Mouse (Mus musculus) limb, embryonic 11.5 days (tissue): ENCODE results near the gene Cyp26b1. TPM values are rescaled to one million over a fixed set of nuclear protein-coding genes. Genes with fewer than 3 reads are reported as not detected.
"Not testable (repeated sequence)": the region's sequence is repeated elsewhere in the genome, so short reads cannot be mapped to it uniquely, and the experiment has no call there.

Source experiments
- ATAC-seq: fragments of 200-750 bp; cut with Nextera tagmentation; 2 replicates; pipeline ENCODE4 v1.8.0; 2017; ENCODE audit warnings: low read depth; ENCODE audit not compliant: insufficient number of reproducible peaks, low FRiP score, low TSS enrichment
- DNase-seq: peaks from one replicate; pipeline ENCODE4 v3.0.0-alpha.2; 2015; ENCODE audit warnings: low spot score
- H3K27ac ChIP-seq: fragments of 300-500 bp; sonication (generic); replicated peaks from 2 replicates; pipeline ENCODE4 v1.5.1; 2014; ENCODE audit warnings: low read depth, mild to moderate bottlenecking, low read length
- H3K27me3 ChIP-seq: fragments of 300-500 bp; sonication (generic); 2 replicates; pipeline ENCODE4 v1.6.1; 2014; ENCODE audit warnings: mild to moderate bottlenecking, low read length, mixed read lengths; ENCODE audit not compliant: control insufficient read depth, insufficient read depth
- H3K36me3 ChIP-seq: fragments of 300-500 bp; sonication (generic); 2 replicates; pipeline ENCODE4 v1.6.1; 2014; ENCODE audit warnings: mild to moderate bottlenecking, low read length, moderate library complexity, mixed read lengths; ENCODE audit not compliant: control insufficient read depth, insufficient read depth
- H3K4me1 ChIP-seq: fragments of 300-500 bp; sonication (generic); 2 replicates; pipeline ENCODE4 v1.6.1; 2014; ENCODE audit warnings: low read length, mixed read lengths; ENCODE audit not compliant: control insufficient read depth, insufficient read depth
- H3K4me2 ChIP-seq: fragments of 300-500 bp; sonication (generic); 2 replicates; pipeline ENCODE4 v1.6.1; 2014; ENCODE audit warnings: low read depth, mild to moderate bottlenecking, moderate library complexity; ENCODE audit not compliant: severe bottlenecking
- H3K4me3 ChIP-seq: fragments of 300-500 bp; sonication (generic); 2 replicates; pipeline ENCODE4 v1.5.1; 2014; ENCODE audit warnings: low read depth, low read length
- H3K9ac ChIP-seq: fragments of 300-500 bp; sonication (generic); 2 replicates; pipeline ENCODE4 v1.6.1; 2014; ENCODE audit warnings: mild to moderate bottlenecking, low read length
- H3K9me3 ChIP-seq: fragments of 300-500 bp; sonication (generic); 2 replicates; pipeline ENCODE4 v1.6.1; 2016; ENCODE audit warnings: low read length; ENCODE audit not compliant: control insufficient read depth
- WGBS: fragments of 180-500 bp; shearing (Covaris S2); extraction: QIAGEN DNeasy Blood & Tissue Kit; methylation state at CpG from one replicate; pipeline ENCODE4 v1.1.7; 2014; 5-methylcytosine and 5-hydroxymethylcytosine counted together
- polyA plus RNA-seq: library from polyadenylated mRNA; unstranded; fragments of >200 nt; fragmentation: Nextera tagmentation; extraction: Ambion mirVana; gene quantifications from 2 replicates; pipeline ENCODE4 v1.2.1, GENCODE M21; 2014

Cyp26b1 gene
- polyA plus RNA-seq, 1 experiment from 2014 or later, result 37.6 TPM

GRCm38 (mm10) chr6:84617051-84617450 lies 23.3 kb upstream of the Cyp26b1 start:
- Histone ChIP-seq H3K27me3 (no peaks in the 10 kb centered on the region), H3K9me3 (no peaks in the 10 kb centered on the region), H3K27ac (no peak overlapping the region), H3K4me3 (no peak overlapping the region), H3K9ac (no peak overlapping the region), H3K36me3 (no peaks in the 10 kb centered on the region), H3K4me2 (no peak overlapping the region), H3K4me1 (no peaks in the 10 kb centered on the region)
- 96% methylated on average over 1 of the region's 1 CpGs for WGBS
- DNase-seq (no peak), ATAC-seq (no peak)

GRCm38 (mm10) chr6:84616586-84616985 lies 22.9 kb upstream of the Cyp26b1 start:
- 88% methylated on average over 1 of the region's 1 CpGs for WGBS
- Histone ChIP-seq H3K36me3 (no peaks in the 10 kb centered on the region), H3K9me3 (no peaks in the 10 kb centered on the region), H3K4me3 (no peak overlapping the region), H3K9ac (no peak overlapping the region), H3K4me2 (no peak overlapping the region), H3K4me1 (no peaks in the 10 kb centered on the region), H3K27ac (no peak overlapping the region), H3K27me3 (no peaks in the 10 kb centered on the region)
- ATAC-seq, result no peak
- DNase-seq, result no peak

GRCm38 (mm10) chr6:84613561-84613960 lies 19.9 kb upstream of the Cyp26b1 start:
- ATAC-seq, result no peak
- Histone ChIP-seq H3K4me3 (no peak overlapping the region), H3K27ac (no peak overlapping the region), H3K4me1 (no peaks in the 10 kb centered on the region), H3K4me2 (no peak overlapping the region), H3K9me3 (no peaks in the 10 kb centered on the region), H3K27me3 (no peaks in the 10 kb centered on the region), H3K36me3 (no peaks in the 10 kb centered on the region), H3K9ac (no peak overlapping the region)
- DNase-seq, result no peak
- WGBS, result 83% methylated on average over 3 of the region's 3 CpGs

- no peak overlapping the region for H3K4me2 ChIP-seq
- no peak overlapping the region for H3K9ac ChIP-seq
- 37% methylated on average over 1 of the region's 1 CpGs for WGBS
- H3K4me3 ChIP-seq, result no peak overlapping the region
- no peaks in the 10 kb centered on the region for H3K36me3 ChIP-seq
- H3K27ac ChIP-seq, result no peak overlapping the region
- ATAC-seq (no peak), DNase-seq (no peak)
- H3K9me3 ChIP-seq, result no peaks in the 10 kb centered on the region
- no peaks in the 10 kb centered on the region for H3K4me1 ChIP-seq
- H3K27me3 ChIP-seq, result no peaks in the 10 kb centered on the region
These were observed 7.6 kb upstream of the Cyp26b1 start for GRCm38 (mm10) chr6:84601136-84601889.

GRCm38 (mm10) chr6:84599296-84599695 lies 5.6 kb upstream of the Cyp26b1 start:
- H3K27me3 ChIP-seq, ATAC-seq: not testable (repeated sequence)
- WGBS, result 76% methylated on average over 3 of the region's 3 CpGs

GRCm38 (mm10) chr6:84598725-84599124 lies 5.0 kb upstream of the Cyp26b1 start:
- H3K27ac ChIP-seq, result no peak overlapping the region
- H3K4me3 ChIP-seq, result no peak overlapping the region
- ATAC-seq (no peak), DNase-seq (no peak)
- H3K36me3 ChIP-seq, result no peaks in the 10 kb centered on the region
- H3K4me1 ChIP-seq, result no peaks in the 10 kb centered on the region
- 44% methylated on average over 3 of the region's 3 CpGs for WGBS
- H3K9ac ChIP-seq, result no peak overlapping the region
- no peaks in the 10 kb centered on the region for H3K9me3 ChIP-seq
- no peak overlapping the region for H3K4me2 ChIP-seq
- H3K27me3 ChIP-seq, result no peaks in the 10 kb centered on the region

More at GRCm38 (mm10) chr6:84599296-84599695, 5.6 kb upstream of the Cyp26b1 start:
- H3K9me3 ChIP-seq, H3K27ac ChIP-seq, DNase-seq, H3K36me3 ChIP-seq, H3K9ac ChIP-seq, H3K4me1 ChIP-seq, H3K4me2 ChIP-seq, H3K4me3 ChIP-seq: not testable (repeated sequence)

- WGBS, result 56% methylated on average over 3 of the region's 3 CpGs
- no peaks in the 10 kb centered on the region for H3K27me3 ChIP-seq
These were observed 918 bp upstream of the Cyp26b1 start for GRCm38 (mm10) chr6:84594626-84595025.

GRCm38 (mm10) chr6:84590961-84591745 lies 2.6 kb downstream of the Cyp26b1 start:
- H3K27ac ChIP-seq, result no peak overlapping the region
- H3K36me3 ChIP-seq, result no peaks in the 10 kb centered on the region
- H3K4me3 ChIP-seq, result no peak overlapping the region
- H3K9ac ChIP-seq, result no peak overlapping the region
- no peak for ATAC-seq
- no peak overlapping the region for H3K4me2 ChIP-seq
- H3K27me3 ChIP-seq, result no peaks in the 10 kb centered on the region
- no peaks in the 10 kb centered on the region for H3K9me3 ChIP-seq
- DNase-seq, result peak; percentile 20
- 50% methylated on average over 6 of the region's 6 CpGs for WGBS
- peaks cover 9% of the 10 kb centered on the region; the same call in 1 of the 2 replicates for H3K4me1 ChIP-seq

More at GRCm38 (mm10) chr6:84594626-84595025, 918 bp upstream of the Cyp26b1 start:
- H3K27ac ChIP-seq, result no peak overlapping the region
- H3K9me3 ChIP-seq, result no peaks in the 10 kb centered on the region
- H3K4me1 ChIP-seq, result peaks cover 5% of the 10 kb centered on the region; the same call in 1 of the 2 replicates
- H3K4me2 ChIP-seq, result no peak overlapping the region
- ATAC-seq (no peak), DNase-seq (peak; percentile 20)
- no peaks in the 10 kb centered on the region for H3K36me3 ChIP-seq
- no peak overlapping the region for H3K4me3 ChIP-seq
- H3K9ac ChIP-seq, result no peak overlapping the region
